In the genomic region with DNA sequence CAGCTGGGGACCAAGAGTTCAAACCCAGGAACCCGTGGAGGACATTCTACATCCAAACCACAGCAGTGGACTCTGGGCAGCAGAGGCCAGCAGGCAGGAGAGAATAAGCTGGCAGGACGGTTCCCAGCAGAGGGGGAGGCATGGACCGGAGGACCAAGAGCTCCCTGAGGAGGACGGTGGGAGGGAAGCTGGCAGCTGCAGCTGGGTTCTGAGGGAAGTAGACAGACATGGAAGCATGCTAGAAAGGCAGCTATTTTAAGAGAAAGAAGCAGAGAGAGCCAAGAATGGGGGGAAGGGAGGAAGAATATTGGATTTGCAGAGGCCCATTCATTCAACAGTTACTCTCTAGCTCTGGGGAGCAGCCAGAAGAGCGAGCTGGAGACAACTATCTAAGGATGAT, we compare ENCODE assay signal across 9 mouse cellular contexts. TPM values are rescaled to one million over a fixed set of nuclear protein-coding genes. Genes with fewer than 3 reads are reported as not detected.
DNase-seq lines count a peak whose midpoint lies in the region; ATAC-seq and TF ChIP-seq lines count a peak whose summit lies in the region.
"Had no signal": no experiment of that assay in that cellular context is flagged by ENCODE, and none has a peak within 500 bp of the region (broad histone marks: within the 10 kb centered on the region; RNA-seq: fewer than 3 reads in every experiment).

No protein-coding gene starts in this region.

- DNase-seq in heart, postnatal 0 days (ENCODE audit: low spot score) = peak; percentile 9
- DNase-seq in right cerebral cortex, adult 18-20 months = peak; percentile 76
- no peak for DNase-seq in embryo, embryonic 10.5 days (ENCODE audit: low spot score)
- no peak for DNase-seq in thymus, postnatal 25 days
- DNase-seq in spleen, adult 12 weeks (ENCODE audit: low spot score) = no peak

- peak; percentile 31 for ATAC-seq in intestine, embryonic 15.5 days
- no peak for ATAC-seq in intestine, postnatal 0 days
- peak; percentile 21; the same call in 1 of the 2 replicates for ATAC-seq in forebrain, embryonic 16.5 days
- ATAC-seq in heart, postnatal 0 days (ENCODE audit: insufficient read depth, low read depth) = peak; percentile 70
- ATAC-seq: Patski had no signal

- H3K4me1 ChIP-seq in intestine, embryonic 15.5 days (replicated peaks) = peaks cover 7% of the 10 kb centered on the region; the same call in 1 of the 2 replicates
- no peaks in the 10 kb centered on the region for H3K4me1 ChIP-seq in intestine, postnatal 0 days (replicated peaks; ENCODE audit: control insufficient read depth, insufficient read depth, low read length)
- peaks cover 37% of the 10 kb centered on the region for H3K4me1 ChIP-seq in forebrain, embryonic 16.5 days (replicated peaks; ENCODE audit: control insufficient read depth, insufficient read depth, low read length)
- peaks cover 15% of the 10 kb centered on the region; the same call in 1 of the 2 replicates for H3K4me1 ChIP-seq in heart, postnatal 0 days (ENCODE audit: control insufficient read depth, insufficient read depth)

- H3K27me3 ChIP-seq in intestine, embryonic 15.5 days (replicated peaks) = no peaks in the 10 kb centered on the region
- no peaks in the 10 kb centered on the region for H3K27me3 ChIP-seq in intestine, postnatal 0 days (replicated peaks; ENCODE audit: control insufficient read depth, insufficient read depth, low read length)
- H3K27me3 ChIP-seq in forebrain, embryonic 16.5 days (replicated peaks; ENCODE audit: control insufficient read depth, insufficient read depth, low read length) = no peaks in the 10 kb centered on the region
- H3K27me3 ChIP-seq in heart, postnatal 0 days (ENCODE audit: control insufficient read depth, insufficient read depth, low read length) = 0 out of 2 replicates have a peak, but pooled peaks cover 3% of the 10 kb centered on the region
- H3K27me3 ChIP-seq: Patski had no signal

- H3K27ac ChIP-seq in intestine, embryonic 15.5 days = 0 out of 2 replicates have a peak overlapping the region, but pooled peaks have one; percentile 27
- H3K27ac ChIP-seq in intestine, postnatal 0 days (ENCODE audit: low read depth, low read length) = no peak overlapping the region
- no peak overlapping the region for H3K27ac ChIP-seq in forebrain, embryonic 16.5 days (ENCODE audit: low read length)
- no peak overlapping the region for H3K27ac ChIP-seq in heart, postnatal 0 days (ENCODE audit: low read depth)

- H3K9ac ChIP-seq in intestine, embryonic 15.5 days = no peak overlapping the region
- no peak overlapping the region for H3K9ac ChIP-seq in intestine, postnatal 0 days (ENCODE audit: low read depth, low read length)
- H3K9ac ChIP-seq in forebrain, embryonic 16.5 days (replicated peaks; ENCODE audit: low read depth, low read length) = no peak overlapping the region
- H3K9ac ChIP-seq in heart, postnatal 0 days (replicated peaks; ENCODE audit: low read depth, low read length) = no peak overlapping the region

- no peak overlapping the region for H3K4me2 ChIP-seq in intestine, embryonic 15.5 days (replicated peaks)
- H3K4me2 ChIP-seq in intestine, postnatal 0 days (replicated peaks; ENCODE audit: low read depth) = no peak overlapping the region
- H3K4me2 ChIP-seq in forebrain, embryonic 16.5 days (ENCODE audit: low read length) = no peak overlapping the region
- H3K4me2 ChIP-seq in heart, postnatal 0 days (ENCODE audit: low read depth, low read length) = no peak overlapping the region

- 58% methylated on average over 5 of the region's 5 CpGs for WGBS in intestine, embryonic 15.5 days
- 57% methylated on average over 5 of the region's 5 CpGs for WGBS in intestine, postnatal 0 days
- 36% methylated on average over 5 of the region's 5 CpGs for WGBS in forebrain, embryonic 16.5 days
- 24% methylated on average over 5 of the region's 5 CpGs for WGBS in heart, postnatal 0 days

- H3K36me3 ChIP-seq in intestine, embryonic 15.5 days = no peaks in the 10 kb centered on the region
- no peaks in the 10 kb centered on the region for H3K36me3 ChIP-seq in intestine, postnatal 0 days (ENCODE audit: control insufficient read depth, insufficient read depth)
- no peaks in the 10 kb centered on the region for H3K36me3 ChIP-seq in forebrain, embryonic 16.5 days (ENCODE audit: control insufficient read depth, insufficient read depth)
- no peaks in the 10 kb centered on the region for H3K36me3 ChIP-seq in heart, postnatal 0 days (replicated peaks; ENCODE audit: control insufficient read depth, insufficient read depth, low read length)

- TF ChIP-seq EP300 in heart, postnatal 0 days (IDR thresholded peaks at IDR 0.05; ENCODE audit: low read depth) = no peak

- H3K4me3 ChIP-seq in intestine, embryonic 15.5 days (replicated peaks) = no peak overlapping the region
- no peak overlapping the region for H3K4me3 ChIP-seq in intestine, postnatal 0 days (ENCODE audit: low read depth, low read length)
- H3K4me3 ChIP-seq in forebrain, embryonic 16.5 days (replicated peaks; ENCODE audit: low read length) = no peak overlapping the region
- no peak overlapping the region for H3K4me3 ChIP-seq in heart, postnatal 0 days (ENCODE audit: low read depth, low read length)

- TF ChIP-seq CTCF in intestine, postnatal 0 days (IDR thresholded peaks at IDR 0.05; ENCODE audit: low read depth) = no peak
- no peak for TF ChIP-seq CTCF in heart, postnatal 0 days (IDR thresholded peaks at IDR 0.05; ENCODE audit: low read depth)

- H3K9me3 ChIP-seq in intestine, embryonic 15.5 days = no peaks in the 10 kb centered on the region
- no peaks in the 10 kb centered on the region for H3K9me3 ChIP-seq in intestine, postnatal 0 days (ENCODE audit: control insufficient read depth)
- no peaks in the 10 kb centered on the region for H3K9me3 ChIP-seq in forebrain, embryonic 16.5 days (ENCODE audit: control insufficient read depth, low read length)
- H3K9me3 ChIP-seq in heart, postnatal 0 days (replicated peaks; ENCODE audit: control insufficient read depth, low read length) = no peaks in the 10 kb centered on the region

RNA-seq across cellular contexts. Expression of gene Galnt10, which starts 47.1 kb away (rescaled TPM):
- polyA plus RNA-seq in intestine, embryonic 15.5 days (2015; fragmentation: Nextera tagmentation; extraction: Ambion mirVana) = 19.3 and 20.3 TPM in 2 replicates
- polyA plus RNA-seq in intestine, postnatal 0 days (2015; fragmentation: Nextera tagmentation; extraction: Ambion mirVana) = 19.8 and 22.5 TPM in 2 replicates
- 12.8 and 13.3 TPM in 2 replicates for polyA plus RNA-seq in forebrain, embryonic 16.5 days (2015; fragmentation: Nextera tagmentation; extraction: Ambion mirVana)
- total RNA-seq in heart, postnatal 0 days (2014; rRNA removed; ENCODE audit: low replicate concordance) = 3.4 and 10.4 TPM in 2 replicates
- 4.2 and 4.3 TPM in 2 replicates for polyA plus RNA-seq in heart, postnatal 0 days (2015; fragmentation: Nextera tagmentation; extraction: Ambion mirVana)

Comparison
In these comparisons a context has a peak if more than half of its experiments do, and no peak if none do; other contexts are left out.
1. DNase-seq: peak in heart, postnatal 0 days (single experiment) and right cerebral cortex, adult 18-20 months (single experiment); none in embryo, embryonic 10.5 days (single experiment), thymus, postnatal 25 days (single experiment) and spleen, adult 12 weeks (single experiment).